Mouse (Mus musculus): ENCODE results near the gene AC129217.1.
A peak's percentile ranks its signal among the peaks of the same experiment; 100 is the strongest.
"Not testable (repeated sequence)": the region's sequence is repeated elsewhere in the genome, so short reads cannot be mapped to it uniquely, and the experiment has no call there.

Gene AC129217.1

GRCm38 (mm10) chr19:8830664-8831063, 1.1 kb downstream of the AC129217.1 start:
- DNase-seq (ENCODE audit: low read depth), result no peak

DNA sequence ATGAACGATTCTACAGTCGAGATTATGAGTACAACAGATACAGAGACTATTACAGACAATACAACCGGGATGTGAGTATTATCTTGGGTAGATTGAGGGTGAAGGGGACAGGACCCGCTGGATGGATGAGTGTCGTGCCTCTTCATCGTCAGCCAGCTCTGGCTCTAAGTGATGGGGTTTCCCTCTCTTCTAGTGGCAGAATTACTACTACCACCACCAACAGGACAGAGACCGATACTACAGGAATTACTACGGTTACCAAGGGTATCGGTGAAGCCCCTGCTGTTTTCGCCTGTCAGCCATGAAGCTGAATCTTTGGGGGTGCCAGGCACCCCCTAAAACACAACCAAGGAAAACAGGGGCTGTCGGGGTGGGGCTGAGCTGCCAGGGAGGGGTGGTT, 1.7 kb downstream of the AC129217.1 start:
- no peak for DNase-seq (ENCODE audit: low read depth)

GRCm38 (mm10) chr19:8832971-8833370, 3.4 kb downstream of the AC129217.1 start:
- no peak for DNase-seq (ENCODE audit: low read depth)

- not testable (repeated sequence) for DNase-seq (ENCODE audit: low read depth)
Observed at GRCm38 (mm10) chr19:8836327-8836726, 6.8 kb downstream of the AC129217.1 start.

- peak; percentile 71 for DNase-seq (ENCODE audit: low read depth)
Observed at GRCm38 (mm10) chr19:8837251-8837791, 7.7 kb downstream of the AC129217.1 start, which contains the start of gene Bscl2. Gene Bscl2 (plus strand): TSS chr19:8837467.

DNA sequence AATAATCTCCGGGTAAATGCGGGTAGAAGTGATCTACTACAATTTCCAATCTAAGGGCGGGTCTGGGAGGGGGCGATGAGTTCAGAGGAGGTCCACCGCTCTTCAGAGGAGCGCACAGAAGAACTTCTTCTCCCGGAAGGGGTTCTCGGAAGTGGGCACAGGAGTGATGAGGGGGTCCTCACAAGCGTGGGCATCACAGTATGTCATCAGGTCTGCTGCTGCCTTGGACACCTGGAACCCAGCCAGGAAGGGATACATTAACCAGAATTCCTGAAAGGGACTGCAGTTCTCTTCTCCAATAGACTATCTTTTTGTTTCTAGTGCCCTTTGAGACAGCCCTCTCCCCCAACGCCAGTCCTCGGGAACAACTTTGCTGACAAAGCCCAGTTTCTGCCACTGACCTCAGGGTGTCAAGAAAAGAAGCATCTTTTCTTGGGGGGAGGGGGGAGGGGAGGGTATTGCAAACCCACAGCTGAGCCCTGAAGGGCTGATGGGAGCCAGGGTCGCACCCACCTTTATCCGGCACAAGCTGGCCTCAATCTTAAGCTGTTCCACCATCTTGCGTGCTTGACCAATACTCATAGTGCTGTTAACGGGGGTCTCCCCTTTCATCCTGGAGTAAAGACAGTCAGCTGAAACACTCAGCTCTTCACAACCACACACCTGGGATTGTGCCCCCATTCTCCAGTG, 8.6 kb downstream of the AC129217.1 start:
- DNase-seq (ENCODE audit: low read depth), result no peak

- DNase-seq (ENCODE audit: low read depth), result no peak
Observed at GRCm38 (mm10) chr19:8839103-8839907, 9.7 kb downstream of the AC129217.1 start, which contains the start of gene Gng3. Gene Gng3 (minus strand): TSS chr19:8839194.

DNA sequence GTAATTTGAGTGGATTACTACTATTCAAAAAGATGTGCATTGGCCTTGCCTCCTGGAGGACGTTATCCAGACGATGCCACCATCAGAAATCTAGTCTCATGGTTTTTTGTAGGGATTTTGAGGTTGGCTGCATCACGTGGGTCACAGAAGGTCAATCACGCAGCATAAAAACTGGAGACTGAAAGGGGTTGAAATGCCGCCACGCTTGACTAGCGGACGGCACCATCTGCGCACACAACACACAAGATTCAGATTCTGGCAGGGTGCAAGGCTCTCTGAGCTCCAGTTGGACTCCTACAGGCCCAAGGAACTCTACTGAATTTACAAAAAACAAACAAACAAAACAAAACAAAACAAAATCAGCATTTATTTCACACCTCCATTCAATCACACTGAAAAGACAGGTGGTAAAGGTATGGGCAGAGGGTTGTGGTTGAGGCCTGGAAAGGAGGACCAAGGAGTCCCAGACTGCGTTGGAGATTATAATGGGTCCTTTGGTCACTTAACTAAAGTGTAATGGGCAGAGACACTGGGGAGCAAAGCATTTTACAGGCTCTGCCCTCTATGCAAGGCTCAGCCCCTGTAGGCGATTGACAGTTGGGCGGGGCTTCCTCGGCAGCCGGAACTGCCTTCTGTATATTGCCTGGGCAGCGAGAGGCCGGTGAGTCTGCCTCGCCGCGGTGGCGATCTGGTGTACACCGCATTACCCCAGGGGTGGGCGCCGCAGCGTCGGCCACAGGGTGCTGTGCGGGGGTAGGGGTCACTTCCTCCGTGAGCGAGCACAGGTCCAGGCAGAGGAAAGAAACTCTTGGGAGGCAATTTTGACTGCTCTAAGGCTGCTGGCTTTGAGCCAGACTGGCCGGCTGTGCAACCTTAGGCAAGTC, 10.6 kb downstream of the AC129217.1 start:
- DNase-seq (ENCODE audit: low read depth), result peak; percentile 67

DNA sequence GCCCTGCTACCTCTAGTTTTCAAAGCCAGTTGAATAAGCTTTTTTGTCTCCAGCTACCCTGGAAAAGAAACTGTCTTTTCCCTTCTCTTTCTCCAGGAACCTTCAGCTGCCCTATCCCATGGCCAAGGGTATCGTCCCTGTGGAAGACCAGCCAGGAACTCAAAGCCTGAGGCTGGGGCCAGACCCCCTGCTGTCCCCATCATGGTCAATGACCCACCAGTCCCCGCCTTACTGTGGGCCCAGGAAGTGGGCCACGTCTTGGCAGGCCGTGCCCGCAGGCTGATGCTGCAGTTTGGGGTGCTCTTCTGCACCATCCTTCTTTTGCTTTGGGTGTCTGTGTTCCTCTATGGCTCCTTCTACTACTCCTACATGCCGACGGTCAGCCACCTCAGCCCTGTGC, 11.4 kb downstream of the AC129217.1 start:
- no peak for DNase-seq (ENCODE audit: low read depth)

DNA sequence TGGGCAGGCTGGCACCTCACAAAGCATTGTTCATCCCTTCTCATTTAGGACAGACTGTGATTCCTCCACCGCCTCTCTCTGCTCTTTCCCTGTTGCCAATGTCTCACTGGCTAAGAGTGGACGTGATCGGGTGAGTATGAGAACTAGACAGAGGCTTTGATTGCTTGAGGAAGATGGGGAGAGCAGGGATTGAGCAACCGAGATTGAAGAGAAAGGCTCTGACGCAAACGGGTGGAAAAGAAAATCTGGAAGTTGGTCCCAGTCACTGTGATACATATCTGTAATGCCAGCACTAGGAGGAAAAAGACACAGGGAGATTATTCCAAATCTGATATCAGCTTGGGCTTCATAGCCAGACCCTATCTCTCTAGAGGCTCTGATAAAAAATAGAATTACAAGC, 13.4 kb downstream of the AC129217.1 start:
- no peak for DNase-seq (ENCODE audit: low read depth)

GRCm38 (mm10) chr19:8844371-8845129, 15.0 kb downstream of the AC129217.1 start:
- DNase-seq (ENCODE audit: low read depth), result peak; percentile 78

DNA sequence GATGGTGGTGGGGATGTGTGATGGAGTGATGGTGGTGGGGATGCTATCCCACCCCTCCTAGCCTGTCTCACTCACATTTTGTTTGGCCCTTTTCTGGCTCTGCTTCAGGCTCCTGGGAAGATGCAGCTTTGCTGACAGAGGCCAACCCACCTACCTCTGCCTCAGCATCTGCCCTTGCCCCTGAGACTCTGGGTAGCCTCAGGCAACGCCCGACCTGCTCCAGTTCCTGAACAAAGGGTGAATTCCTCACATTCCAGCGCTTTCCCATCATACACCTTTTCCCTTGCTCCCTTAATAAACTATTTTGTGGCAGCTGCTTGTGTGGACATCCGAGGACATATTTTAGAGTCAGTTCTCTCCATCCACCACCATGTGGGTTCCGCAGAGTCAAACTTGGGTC, 18.8 kb downstream of the AC129217.1 start:
- no peak for DNase-seq (ENCODE audit: low read depth)

GRCm38 (mm10) chr19:8850402-8850901, 20.9 kb downstream of the AC129217.1 start, which contains the start of gene Lrrn4cl:
Gene Lrrn4cl (plus strand): TSS chr19:8850768.
- DNase-seq (ENCODE audit: low read depth), result no peak

GRCm38 (mm10) chr19:8851639-8852038, 22.1 kb downstream of the AC129217.1 start:
- DNase-seq (ENCODE audit: low read depth), result no peak

DNA sequence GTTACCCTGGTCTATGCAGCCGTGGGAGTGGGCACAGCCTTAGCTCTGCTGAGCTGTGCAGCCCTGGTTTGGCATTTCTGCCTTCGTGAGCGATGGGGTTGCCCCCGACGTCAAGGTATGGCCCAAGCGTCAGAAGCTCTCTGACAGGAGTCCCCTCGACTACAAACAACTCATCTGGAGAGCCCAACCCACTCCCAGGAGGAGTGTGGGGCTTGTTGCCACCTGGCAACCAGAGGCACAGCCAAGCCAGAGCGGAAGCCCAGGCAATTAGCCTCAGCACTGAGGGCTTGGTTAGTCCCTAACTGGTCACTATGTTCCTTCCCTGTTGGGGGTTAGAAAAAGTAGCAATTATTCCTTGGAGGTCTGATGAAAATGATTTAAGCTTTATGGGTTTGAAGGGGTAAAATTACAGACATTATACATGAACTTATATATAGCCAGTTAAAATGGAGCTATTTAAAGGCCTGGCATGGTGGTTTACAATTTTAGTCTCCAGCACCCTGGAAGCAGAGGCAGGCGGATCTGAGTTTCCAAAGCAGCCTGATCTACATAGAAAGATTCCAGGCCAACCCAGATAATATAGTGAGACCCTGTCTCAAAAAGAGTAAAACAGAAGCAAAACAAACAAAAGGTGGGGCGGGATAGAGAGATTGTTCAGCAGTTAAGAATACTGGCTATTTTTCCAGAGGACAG, 22.8 kb downstream of the AC129217.1 start:
- DNase-seq (ENCODE audit: low read depth), result no peak

DNA sequence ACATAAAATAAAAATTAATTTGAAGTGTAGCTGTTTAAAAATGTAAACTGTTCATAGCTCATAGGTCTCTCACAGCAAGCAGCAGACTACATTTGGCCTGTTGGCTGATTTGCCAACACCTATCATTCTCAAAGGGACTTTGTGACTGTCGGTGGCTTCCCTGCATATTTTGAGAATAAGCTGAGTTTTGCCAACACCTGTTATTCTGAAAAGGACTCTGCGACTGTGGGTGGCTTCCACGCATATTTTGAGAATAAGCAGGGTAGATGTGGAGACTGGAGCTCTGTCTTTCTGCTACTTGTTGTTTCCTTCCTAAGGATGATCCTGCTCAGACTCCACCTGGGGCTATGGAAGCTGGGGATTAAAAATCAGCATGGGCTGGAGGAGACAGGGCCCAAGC, 23.5 kb downstream of the AC129217.1 start:
- no peak for DNase-seq (ENCODE audit: low read depth)

DNA sequence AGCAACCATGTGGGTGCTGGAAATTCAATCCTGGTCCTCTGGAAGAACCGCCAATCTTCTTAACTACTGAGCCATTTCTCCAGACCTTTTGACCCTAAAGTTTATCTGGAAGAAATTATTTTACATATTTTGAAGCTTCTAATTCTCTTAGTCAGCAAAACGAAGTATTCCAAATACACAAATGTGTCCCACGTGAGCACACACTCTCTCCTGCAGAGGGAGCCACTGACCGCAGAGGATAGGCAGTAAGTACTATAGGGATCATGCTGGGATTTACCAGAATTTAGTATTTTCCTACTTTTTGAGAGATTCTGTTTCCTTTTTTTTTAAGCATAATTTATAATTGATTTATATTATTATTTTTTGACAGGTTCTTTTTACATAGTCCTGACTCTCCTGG, 28.1 kb downstream of the AC129217.1 start:
- DNase-seq (ENCODE audit: low read depth), result peak; percentile 58

- DNase-seq (ENCODE audit: low read depth), result no peak
Observed at GRCm38 (mm10) chr19:8859018-8859417, 29.4 kb downstream of the AC129217.1 start.

DNA sequence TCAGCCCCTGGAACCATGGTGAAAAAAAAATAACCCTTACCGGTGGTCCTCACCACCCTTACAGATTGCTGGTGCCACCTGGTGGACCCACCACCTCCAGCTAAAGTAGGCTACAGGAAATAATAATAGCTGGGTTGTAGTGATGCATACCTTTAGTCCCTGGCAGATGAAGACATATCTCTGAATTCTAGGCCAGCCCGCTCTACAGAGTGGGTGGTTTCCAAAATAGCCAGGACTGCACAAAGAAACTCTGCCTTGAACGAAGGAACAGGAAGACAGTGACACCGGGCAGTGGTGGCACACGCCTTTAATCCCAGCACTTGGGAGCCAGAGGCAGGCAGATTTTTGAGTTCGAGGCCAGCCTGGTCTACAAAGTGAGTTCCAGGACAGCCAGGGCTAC, 34.7 kb downstream of the AC129217.1 start:
- DNase-seq (ENCODE audit: low read depth), result no peak

DNA sequence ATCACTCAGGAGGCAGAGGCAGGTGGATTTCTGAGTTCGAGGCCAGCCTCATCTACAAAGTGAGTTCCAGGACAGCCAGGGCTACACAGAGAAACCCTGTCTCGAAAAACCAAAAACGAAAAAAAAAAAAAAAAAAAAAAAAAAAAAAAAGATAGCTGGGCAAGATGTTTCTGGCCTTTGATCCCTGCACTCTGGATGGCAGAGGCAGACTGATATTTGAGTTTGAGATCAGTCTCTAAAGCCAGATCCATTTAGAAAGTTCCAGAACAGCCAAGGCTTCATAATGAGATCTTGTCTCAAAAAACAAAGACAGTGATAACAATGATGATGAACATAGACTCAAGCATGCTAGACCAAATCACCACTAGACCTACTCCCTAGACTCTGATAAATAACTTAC, 40.8 kb downstream of the AC129217.1 start:
- not testable (repeated sequence) for DNase-seq (ENCODE audit: low read depth)

Measured in c-Kit-positive CD71-positive TER-119-negative erythroid progenitor cells, embryonic 14.5 days (primary cell).